Mouse (Mus musculus): ENCODE measurements around the gene Gm49378. TPM values are rescaled to one million over a fixed set of nuclear protein-coding genes. Genes with fewer than 3 reads are reported as not detected.

Gene Gm49378
- polyA plus RNA-seq, 2 experiments = 3.7 to 6.8 TPM

DNA sequence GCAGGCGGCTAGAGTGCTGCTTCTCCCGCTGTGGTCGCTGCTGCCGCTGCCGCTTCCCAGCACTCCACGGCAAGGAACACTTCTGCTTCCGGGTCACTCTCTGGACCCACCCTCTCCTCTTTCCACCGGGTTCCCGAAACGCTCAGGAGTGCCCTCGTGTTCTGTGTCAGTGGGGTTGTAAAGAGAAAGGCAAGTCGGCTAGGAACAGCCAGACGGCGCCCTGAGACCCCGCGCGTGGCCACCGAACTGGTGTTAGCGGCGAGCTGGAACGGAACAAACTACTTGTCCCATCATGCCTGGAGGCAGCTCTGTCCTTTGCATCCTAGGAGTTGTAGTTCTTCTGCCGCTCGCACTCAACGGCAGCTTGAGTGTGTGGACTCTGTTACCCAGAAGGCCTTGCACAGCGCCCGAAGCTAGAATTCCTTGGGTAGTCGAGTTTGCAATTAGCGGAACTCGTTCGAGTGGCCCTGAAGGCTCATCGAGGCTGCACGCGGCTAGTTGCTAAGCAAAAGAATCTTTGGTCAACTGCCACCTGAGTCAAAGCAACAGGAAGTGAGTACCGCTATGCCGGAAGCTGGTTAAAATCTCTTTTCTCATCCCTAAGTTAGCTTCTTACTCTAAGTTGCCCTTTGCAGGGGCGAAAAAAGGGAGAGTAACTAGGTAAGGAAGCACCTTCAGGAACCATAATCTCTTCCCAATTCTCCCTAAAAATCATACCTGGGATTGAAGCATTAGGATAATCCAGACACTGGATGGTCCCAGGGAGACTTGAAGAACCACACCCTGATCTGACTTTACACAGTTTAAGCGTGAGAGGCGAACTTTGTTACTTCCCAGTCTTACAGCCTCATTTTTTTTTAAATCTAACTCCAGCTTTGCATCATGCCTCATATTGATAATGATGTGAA lies 34.4 kb upstream of the Gm49378 start, which contains the start of the genes Gmpr2 and Nedd8:
TSS of gene Gmpr2 (plus strand) at position 109 of the 908 bp plus-strand sequence.
TSS of gene Nedd8 (minus strand) at position 292 of the 908 bp plus-strand sequence.
- Histone ChIP-seq H3K4me3 (replicated peaks; ENCODE audit: low read length) (peak within 1 kb of the TSS; percentile 74), H3K4me1 (ENCODE audit: control insufficient read depth, insufficient read depth, low read length) (peaks cover 10% of the 10 kb centered on the region), H3K27me3 (ENCODE audit: control insufficient read depth, insufficient read depth, low read length) (no peaks in the 10 kb centered on the region)

DNA sequence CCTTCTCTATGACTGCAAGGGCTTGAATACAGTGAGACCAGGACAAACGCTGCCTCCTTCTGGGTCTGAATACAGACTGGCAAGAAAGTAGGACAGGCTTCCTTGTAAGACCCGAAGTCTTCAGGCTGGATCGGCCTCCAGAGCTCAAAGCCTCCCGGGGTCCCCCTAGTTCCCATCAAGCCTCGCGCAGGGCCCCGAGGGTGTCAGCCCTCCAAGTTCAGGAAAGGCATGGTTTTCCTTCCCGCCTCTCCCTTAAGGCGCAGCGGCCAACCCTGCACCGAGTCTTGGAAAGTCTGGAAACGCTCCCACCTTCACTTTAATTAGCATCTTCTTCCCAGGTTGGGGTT lies 33.8 kb upstream of the Gm49378 start:
- WGBS = 0% methylated on average over 12 of the region's 12 CpGs
- DNase-seq (ENCODE audit: low spot score) (no peak), ATAC-seq (ENCODE audit: low FRiP score, low read depth) (peak; percentile 32)
- H3K36me3 ChIP-seq (ENCODE audit: control insufficient read depth, insufficient read depth, low read length) = peaks cover 27% of the 10 kb centered on the region
- peak overlapping the region; percentile 59 for H3K4me2 ChIP-seq (replicated peaks; ENCODE audit: low read depth, low read length, severe bottlenecking)
- peak overlapping the region; percentile 78 for H3K9ac ChIP-seq (ENCODE audit: low read depth, low read length, severe bottlenecking)
- peak overlapping the region; percentile 74 for H3K4me3 ChIP-seq (replicated peaks; ENCODE audit: low read length)
- no peak for TF ChIP-seq POLR2A (IDR thresholded peaks at IDR 0.05; ENCODE audit: borderline replicate concordance, extremely low read depth, insufficient read depth, insufficient read length)
- no peaks in the 10 kb centered on the region for H3K9me3 ChIP-seq (ENCODE audit: control insufficient read depth, low read length)
- H3K27me3 ChIP-seq (ENCODE audit: control insufficient read depth, insufficient read depth, low read length) = no peaks in the 10 kb centered on the region
- peak overlapping the region; percentile 89 for H3K27ac ChIP-seq (replicated peaks; ENCODE audit: low read depth, low read length)
- H3K4me1 ChIP-seq (ENCODE audit: control insufficient read depth, insufficient read depth, low read length) = peaks cover 10% of the 10 kb centered on the region

More for the DNA sequence above, 34.4 kb upstream of the Gm49378 start, which contains the start of the genes Gmpr2 and Nedd8:
- Histone ChIP-seq H3K36me3 (ENCODE audit: control insufficient read depth, insufficient read depth, low read length) (peaks cover 29% of the 10 kb centered on the region), H3K4me2 (replicated peaks; ENCODE audit: low read depth, low read length, severe bottlenecking) (peak within 1 kb of the TSS; percentile 59), H3K27ac (replicated peaks; ENCODE audit: low read depth, low read length) (peak within 1 kb of the TSS; percentile 89), H3K9ac (ENCODE audit: low read depth, low read length, severe bottlenecking) (peak within 1 kb of the TSS; percentile 78), H3K9me3 (ENCODE audit: control insufficient read depth, low read length) (no peaks in the 10 kb centered on the region)
- TF ChIP-seq POLR2A (IDR thresholded peaks at IDR 0.05; ENCODE audit: borderline replicate concordance, extremely low read depth, insufficient read depth, insufficient read length) = 0 out of 2 replicates have a peak, but pooled peaks have one; percentile 42
- under 1% methylated on average over 38 of the region's 38 CpGs for WGBS
- ATAC-seq (ENCODE audit: low FRiP score, low read depth) = peak; percentile 97
- DNase-seq (ENCODE audit: low spot score) = peak; percentile 95

DNA sequence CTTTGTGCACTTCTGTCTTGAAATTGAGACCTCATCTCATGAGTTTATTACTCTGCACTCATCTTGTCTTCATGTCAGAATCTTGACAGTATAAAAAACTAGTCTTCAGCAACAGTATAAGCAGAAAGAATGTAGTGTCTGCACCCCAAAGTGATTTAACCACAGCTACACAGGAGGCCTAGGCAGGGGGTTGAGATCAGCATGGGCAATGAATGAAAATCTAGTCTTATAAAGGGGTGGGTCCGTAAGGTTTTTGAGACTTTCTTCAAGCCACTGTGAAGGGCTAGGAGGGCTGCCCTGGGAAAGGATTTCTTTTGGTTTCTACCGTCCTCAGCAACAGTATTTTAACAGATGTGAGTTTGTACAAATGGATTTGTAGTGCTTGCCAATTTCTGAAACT lies 22.9 kb upstream of the Gm49378 start:
- Histone ChIP-seq H3K4me3 (replicated peaks; ENCODE audit: low read length) (peak overlapping the region; percentile 62), H3K27me3 (ENCODE audit: control insufficient read depth, insufficient read depth, low read length) (no peaks in the 10 kb centered on the region), H3K4me1 (ENCODE audit: control insufficient read depth, insufficient read depth, low read length) (peaks cover 5% of the 10 kb centered on the region), H3K27ac (replicated peaks; ENCODE audit: low read depth, low read length) (peak overlapping the region; percentile 53), H3K9ac (ENCODE audit: low read depth, low read length, severe bottlenecking) (peak overlapping the region; percentile 68; the same call in 1 of the 2 replicates), H3K36me3 (ENCODE audit: control insufficient read depth, insufficient read depth, low read length) (peaks cover 37% of the 10 kb centered on the region), H3K4me2 (replicated peaks; ENCODE audit: low read depth, low read length, severe bottlenecking) (peak overlapping the region; percentile 59), H3K9me3 (ENCODE audit: control insufficient read depth, low read length) (no peaks in the 10 kb centered on the region)
- DNase-seq (ENCODE audit: low spot score) = no peak
- no peak for TF ChIP-seq POLR2A (IDR thresholded peaks at IDR 0.05; ENCODE audit: borderline replicate concordance, extremely low read depth, insufficient read depth, insufficient read length)
- 25% methylated on average over 2 of the region's 2 CpGs for WGBS
- ATAC-seq (ENCODE audit: low FRiP score, low read depth) = no peak; the same call in 1 of the 2 replicates

DNA sequence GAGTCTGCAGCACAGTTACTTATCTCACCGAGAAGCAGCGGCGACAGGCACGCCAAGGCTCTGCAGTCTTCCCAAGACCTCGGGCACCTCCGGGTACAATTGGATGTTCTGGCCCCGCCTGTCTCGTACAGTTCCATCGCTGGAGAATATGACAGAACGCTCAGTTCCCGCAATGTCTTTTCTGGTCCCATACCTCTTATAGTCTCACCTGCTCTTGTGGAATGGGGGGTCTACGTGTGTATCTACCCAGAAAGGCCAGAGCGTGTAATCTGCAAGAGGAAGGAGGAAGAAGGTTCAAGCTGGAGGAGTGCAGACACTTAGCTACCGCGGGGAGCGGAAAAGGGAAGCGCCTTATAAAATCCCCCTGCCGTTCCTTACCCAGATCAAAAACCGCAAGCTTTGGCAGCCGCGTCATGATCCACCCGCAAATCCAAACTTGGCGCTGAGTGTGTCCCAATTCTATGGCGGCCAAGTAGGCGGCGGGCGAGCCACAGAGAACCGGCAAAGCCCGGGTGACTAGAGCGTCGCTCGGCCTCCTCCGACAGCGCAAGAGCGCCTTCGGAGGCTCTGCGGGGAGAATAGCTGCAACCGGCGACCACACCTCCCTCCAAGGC lies 22.4 kb upstream of the Gm49378 start, which contains the start of gene Mdp1:
TSS of gene Mdp1 (minus strand) at position 549 of the 614 bp plus-strand sequence.
- Histone ChIP-seq H3K4me3 (replicated peaks; ENCODE audit: low read length) (peak within 1 kb of the TSS; percentile 62), H3K27ac (replicated peaks; ENCODE audit: low read depth, low read length) (peak within 1 kb of the TSS; percentile 79)

DNA sequence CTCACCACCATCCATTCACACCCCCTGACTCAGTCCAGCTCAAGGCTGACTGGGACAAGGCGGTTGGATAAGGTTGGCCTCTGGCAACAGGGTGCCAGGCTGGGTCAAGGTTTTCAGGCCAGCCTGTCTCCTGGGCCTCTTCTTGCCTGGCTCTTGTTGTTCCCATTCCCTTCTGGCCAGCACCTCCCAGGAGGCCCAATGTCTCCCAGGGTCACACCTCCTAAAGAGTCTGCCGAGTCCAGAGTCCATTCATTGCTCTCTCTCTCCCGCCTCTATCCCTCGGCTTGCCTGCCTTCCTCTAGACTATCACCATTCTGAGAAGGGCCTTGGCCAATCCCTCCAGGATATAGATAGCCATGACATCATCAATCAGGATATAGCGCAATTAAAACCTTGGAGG lies 20.3 kb upstream of the Gm49378 start:
- no peak for TF ChIP-seq POLR2A (IDR thresholded peaks at IDR 0.05; ENCODE audit: borderline replicate concordance, extremely low read depth, insufficient read depth, insufficient read length)
- no peak overlapping the region for H3K9ac ChIP-seq (ENCODE audit: low read depth, low read length, severe bottlenecking)
- H3K9me3 ChIP-seq (ENCODE audit: control insufficient read depth, low read length) = no peaks in the 10 kb centered on the region
- H3K27ac ChIP-seq (replicated peaks; ENCODE audit: low read depth, low read length) = no peak overlapping the region
- H3K27me3 ChIP-seq (ENCODE audit: control insufficient read depth, insufficient read depth, low read length) = no peaks in the 10 kb centered on the region
- peaks cover 28% of the 10 kb centered on the region for H3K36me3 ChIP-seq (ENCODE audit: control insufficient read depth, insufficient read depth, low read length)
- H3K4me2 ChIP-seq (replicated peaks; ENCODE audit: low read depth, low read length, severe bottlenecking) = no peak overlapping the region
- no peak overlapping the region for H3K4me3 ChIP-seq (replicated peaks; ENCODE audit: low read length)
- peaks cover 5% of the 10 kb centered on the region for H3K4me1 ChIP-seq (ENCODE audit: control insufficient read depth, insufficient read depth, low read length)
- 94% methylated on average over 5 of the region's 5 CpGs for WGBS
- ATAC-seq (ENCODE audit: low FRiP score, low read depth) (no peak), DNase-seq (ENCODE audit: low spot score) (no peak)

More for the DNA sequence above, 22.4 kb upstream of the Gm49378 start, which contains the start of gene Mdp1:
- Histone ChIP-seq H3K4me2 (replicated peaks; ENCODE audit: low read depth, low read length, severe bottlenecking) (peak within 1 kb of the TSS; percentile 59), H3K9ac (ENCODE audit: low read depth, low read length, severe bottlenecking) (peak within 1 kb of the TSS; percentile 68), H3K27me3 (ENCODE audit: control insufficient read depth, insufficient read depth, low read length) (no peaks in the 10 kb centered on the region), H3K36me3 (ENCODE audit: control insufficient read depth, insufficient read depth, low read length) (peaks cover 37% of the 10 kb centered on the region), H3K9me3 (ENCODE audit: control insufficient read depth, low read length) (no peaks in the 10 kb centered on the region), H3K4me1 (ENCODE audit: control insufficient read depth, insufficient read depth, low read length) (peaks cover 5% of the 10 kb centered on the region)
- peak; percentile 94 for ATAC-seq (ENCODE audit: low FRiP score, low read depth)
- under 1% methylated on average over 39 of the region's 39 CpGs for WGBS
- no peak for TF ChIP-seq POLR2A (IDR thresholded peaks at IDR 0.05; ENCODE audit: borderline replicate concordance, extremely low read depth, insufficient read depth, insufficient read length)
- peak; percentile 91 for DNase-seq (ENCODE audit: low spot score)
